Mouse (Mus musculus): ENCODE results near the gene Adcy2.

Adcy2 gene

GRCm38 (mm10) chr13:68607652-68608405, 391.5 kb downstream of the Adcy2 start:
- no peak for DNase-seq

GRCm38 (mm10) chr13:68605689-68606126, 393.6 kb downstream of the Adcy2 start:
- DNase-seq: no peak

- no peak for DNase-seq
Observed at GRCm38 (mm10) chr13:68603085-68603484, 396.3 kb downstream of the Adcy2 start.

DNA sequence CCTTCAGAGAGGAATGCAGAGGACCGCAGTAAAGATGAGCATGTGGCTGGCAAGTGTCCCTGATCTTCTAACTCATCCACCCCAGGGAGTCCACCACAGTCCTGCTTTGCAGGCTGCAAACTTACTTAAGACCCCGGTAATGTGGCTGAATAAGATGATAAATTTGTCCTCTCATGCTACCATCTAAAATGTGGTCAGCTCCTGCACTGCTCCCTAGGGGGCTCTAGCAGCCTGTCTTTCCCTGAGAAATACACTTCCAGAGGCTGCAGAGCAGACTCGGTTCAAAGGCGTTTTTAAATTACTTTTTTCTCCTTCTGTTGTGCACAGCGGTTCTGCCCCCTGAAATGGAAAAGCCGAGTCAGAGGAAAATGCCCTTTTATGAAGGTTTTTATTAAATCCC, 398.2 kb downstream of the Adcy2 start:
- no peak for DNase-seq

DNA sequence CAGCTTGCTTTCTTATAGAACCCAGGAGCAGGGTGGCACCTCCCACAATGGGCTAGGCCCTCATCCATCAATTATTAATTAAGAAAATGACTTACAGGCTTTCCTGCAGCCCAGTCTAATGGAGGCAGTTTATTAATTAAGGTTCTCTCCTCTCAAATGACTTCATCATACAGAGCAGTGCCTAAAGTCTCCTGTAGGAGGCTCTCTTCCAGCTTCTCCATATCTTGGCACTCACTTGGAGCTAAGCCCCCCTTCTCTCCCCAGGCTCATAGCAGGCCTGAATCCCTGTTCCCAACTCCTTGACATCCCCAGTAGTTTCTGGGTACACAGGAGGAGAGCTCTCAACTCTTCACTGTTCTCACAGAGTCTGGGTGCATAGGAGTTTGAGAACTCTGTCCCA, 400.4 kb downstream of the Adcy2 start:
- DNase-seq: no peak

GRCm38 (mm10) chr13:68597667-68598066, 401.7 kb downstream of the Adcy2 start:
- no peak for DNase-seq

DNA sequence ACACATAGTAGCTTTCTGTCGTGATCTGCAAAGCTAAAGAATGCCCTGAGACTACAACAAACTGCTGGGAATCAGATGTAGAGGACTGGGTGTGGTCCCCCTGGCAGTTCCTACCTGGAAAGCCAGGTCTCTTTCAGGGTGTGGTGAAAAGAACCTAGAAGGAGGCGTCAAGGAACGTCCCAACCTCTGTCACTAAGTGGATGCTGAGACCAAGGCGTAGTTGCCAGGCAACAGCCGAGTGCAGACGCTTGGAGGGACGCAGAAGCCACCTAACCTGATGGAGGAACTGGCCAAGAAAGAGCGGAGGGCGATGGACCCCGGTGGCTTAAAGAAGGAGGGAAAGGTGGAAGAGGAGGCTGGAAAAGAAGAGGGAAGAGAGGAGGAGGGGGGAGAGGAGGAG, 402.1 kb downstream of the Adcy2 start, which contains the start of gene 1700001L19Rik:
1700001L19Rik (plus strand) TSS at position 223 of the 400 bp plus-strand sequence.
- DNase-seq: no peak

- DNase-seq: no peak
Observed at GRCm38 (mm10) chr13:68593797-68594196, 405.5 kb downstream of the Adcy2 start.

DNA sequence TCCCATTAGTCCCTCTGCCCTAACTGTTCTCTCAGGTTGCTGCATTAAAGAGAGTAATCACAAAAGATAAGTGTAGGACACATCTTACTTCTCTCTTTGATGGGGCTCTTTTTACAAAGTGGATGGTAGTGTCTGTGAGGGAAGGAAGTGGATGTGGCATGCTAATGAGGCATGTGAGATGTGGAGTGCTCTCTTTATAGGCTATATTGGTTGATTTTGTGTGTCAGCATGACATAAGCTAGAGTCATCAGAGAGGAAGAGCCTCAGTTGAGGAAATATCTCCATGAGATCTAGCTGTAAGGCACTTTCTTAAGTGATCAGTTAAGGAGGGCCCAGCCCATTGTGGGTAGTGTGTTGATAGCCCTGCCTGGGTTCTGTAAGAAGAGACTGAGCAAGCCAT, 411.0 kb downstream of the Adcy2 start:
- no peak for DNase-seq

DNA sequence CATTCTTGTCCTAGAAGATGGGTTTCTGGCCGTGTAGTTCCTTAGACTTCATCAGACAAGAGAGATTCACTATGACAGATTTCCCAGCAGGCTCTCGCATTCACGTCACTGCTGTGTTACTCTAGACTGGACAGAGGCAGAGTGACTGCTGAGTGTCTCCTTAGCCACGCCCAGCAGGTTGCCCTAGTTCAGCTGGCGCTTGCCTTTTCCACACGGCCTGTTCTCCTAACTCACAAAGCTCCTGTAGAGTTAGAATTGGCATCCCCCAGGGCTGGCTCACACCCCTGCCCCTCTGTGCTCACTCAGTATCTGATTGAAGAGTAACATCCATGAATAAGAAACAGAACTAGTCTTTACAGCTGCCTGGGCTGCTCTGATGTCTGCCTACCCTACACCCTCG, 413.9 kb downstream of the Adcy2 start:
- DNase-seq: no peak

DNA sequence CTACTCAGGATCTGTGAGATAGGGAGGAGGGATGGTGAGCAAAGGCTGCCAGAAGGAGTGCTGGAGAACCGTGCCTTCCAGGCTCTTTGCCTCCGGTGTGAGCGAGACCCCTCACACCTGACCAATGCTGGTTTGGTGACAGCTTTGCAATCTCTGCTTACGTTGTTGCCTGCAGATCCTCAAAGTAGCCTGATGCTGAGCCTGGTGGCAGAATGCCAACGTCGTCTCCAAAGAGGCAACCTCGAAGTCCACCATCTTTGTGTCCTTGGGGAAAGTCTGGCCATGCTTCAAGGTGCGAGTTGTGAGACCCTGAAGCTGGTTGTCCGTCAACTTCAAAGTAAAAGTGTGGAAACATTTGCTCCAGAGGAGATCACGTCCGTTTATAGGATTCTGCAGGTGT, 415.4 kb downstream of the Adcy2 start:
- DNase-seq: no peak

GRCm38 (mm10) chr13:68582517-68582780, 416.9 kb downstream of the Adcy2 start:
- no peak for DNase-seq

DNA sequence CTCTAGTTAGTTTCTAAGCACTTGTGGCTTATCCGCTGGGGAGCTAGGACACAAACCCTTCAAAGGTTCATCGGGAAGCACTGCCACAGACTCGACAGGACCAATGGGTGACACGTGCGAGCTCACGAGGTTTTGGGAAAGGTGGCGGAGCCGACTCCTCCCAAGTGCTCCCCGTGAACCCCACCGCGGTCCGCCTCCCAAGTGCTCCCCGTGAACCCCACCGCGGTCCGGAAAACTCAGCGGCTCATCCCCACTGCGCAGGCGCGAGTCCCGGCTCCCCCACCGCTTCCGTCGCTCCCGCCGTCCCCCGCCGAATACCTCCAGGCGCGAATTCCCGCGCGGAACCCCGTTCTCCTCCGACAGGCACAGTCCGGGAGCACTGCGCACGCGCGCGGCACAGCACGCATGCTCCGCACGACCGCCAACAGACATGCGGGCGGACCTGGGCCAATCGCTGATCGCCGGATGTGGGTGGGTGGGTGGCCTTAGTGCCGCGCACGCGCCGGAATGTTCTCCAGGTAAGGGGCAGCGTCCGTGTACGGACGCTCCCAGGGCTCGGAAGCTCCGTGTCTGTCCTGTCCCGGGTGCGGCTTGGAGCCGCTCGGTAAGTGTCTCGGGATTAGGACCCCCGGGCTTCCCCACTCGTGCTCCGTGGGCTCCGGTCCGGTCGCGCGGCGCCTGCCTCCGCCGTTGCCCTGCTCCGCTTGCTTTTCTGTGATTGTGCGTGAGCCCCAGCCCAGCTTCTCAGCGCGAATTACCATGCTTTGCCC, 417.4 kb downstream of the Adcy2 start, which contains the start of the genes Mtrr and Fastkd3:
Mtrr (minus strand) TSS at position 403 of the 770 bp plus-strand sequence.
Fastkd3 (plus strand) TSS at position 488 of the 770 bp plus-strand sequence.
- peak; percentile 90 to 95 for DNase-seq

- DNase-seq: no peak
Observed at GRCm38 (mm10) chr13:68581086-68581740, 418.1 kb downstream of the Adcy2 start.

DNA sequence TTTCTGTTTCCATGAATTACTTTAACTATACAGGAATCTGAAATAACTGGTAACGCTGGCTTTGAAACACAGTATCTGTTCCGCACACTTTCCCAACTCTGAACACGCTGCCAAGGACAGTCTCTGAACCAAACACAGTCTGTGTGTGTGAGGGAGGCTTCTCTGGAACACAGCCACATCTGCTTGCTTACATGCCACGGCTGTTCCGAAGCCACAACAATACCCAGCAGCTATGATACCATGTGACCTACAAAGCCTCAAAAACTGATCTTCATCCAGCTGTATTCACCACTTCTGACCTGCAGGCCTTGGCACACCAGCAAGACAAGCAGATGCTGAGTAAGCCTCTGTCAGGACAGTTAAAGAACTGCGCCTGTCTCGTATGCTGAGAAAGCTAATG, 421.4 kb downstream of the Adcy2 start:
- no peak for DNase-seq

GRCm38 (mm10) chr13:68574398-68574797, 424.9 kb downstream of the Adcy2 start:
- no peak for DNase-seq

DNA sequence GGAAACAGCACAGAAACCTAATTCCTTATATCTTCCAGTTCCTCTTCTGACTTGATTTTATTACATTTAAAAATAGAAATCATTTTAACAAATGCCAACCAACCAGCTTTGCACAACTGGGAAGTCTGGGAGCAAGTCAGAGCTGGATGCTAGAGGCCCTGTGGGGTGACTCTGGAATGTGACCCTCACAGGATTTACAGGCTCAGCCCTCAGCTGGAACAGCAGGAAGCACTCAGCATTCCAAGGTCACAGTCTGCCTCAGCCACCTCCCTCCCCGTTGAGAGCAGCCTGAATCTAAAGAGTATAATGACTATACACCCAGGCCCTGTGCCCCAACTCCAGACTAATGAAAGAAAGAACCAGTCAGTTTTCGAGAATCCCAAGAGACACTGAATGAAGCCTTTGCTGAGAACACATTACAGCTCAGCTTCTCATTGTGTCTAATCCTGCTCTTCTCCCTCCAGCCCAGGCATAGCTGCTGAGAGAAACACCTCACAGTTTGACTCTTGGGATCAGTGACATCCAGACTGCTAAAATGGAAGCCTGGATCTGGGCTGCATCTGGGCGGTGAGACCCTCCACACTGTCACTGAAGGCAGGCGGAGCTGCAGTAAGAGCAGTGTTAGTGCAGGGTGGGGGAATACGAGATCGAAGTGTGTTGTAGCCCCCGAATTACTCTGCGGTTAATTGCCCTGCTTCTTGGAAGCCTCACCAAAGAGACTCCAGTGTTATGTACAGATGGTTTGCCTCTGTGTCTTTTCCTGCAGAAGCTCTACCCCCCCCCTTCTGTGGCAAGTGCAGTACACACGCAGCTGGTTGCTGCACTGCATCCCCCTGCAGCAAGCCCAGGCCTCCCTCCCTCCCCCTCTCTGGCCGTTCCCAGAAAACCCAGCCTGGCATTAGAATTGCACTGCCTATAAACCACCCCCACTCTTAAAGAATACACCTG, 426.1 kb downstream of the Adcy2 start:
- no peak for DNase-seq

DNA sequence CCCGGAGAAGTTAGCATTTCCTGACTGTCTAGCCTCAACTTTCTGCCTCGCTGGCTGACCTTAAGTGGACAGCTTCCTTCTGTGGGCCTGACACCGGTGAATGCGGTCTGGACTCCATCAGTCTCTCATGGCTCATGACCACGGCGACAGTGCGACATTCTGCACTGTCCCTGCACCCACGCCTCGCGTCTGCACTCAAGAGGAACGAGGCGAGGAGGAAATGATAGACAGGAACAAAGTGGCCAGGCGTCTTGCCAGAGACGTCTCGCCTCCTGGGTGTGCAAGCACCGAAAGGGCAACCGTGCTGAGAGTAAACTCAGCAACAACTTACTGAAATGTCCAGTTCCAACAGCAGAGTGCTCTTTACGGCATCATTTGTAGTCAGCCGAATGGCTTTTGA, 427.1 kb downstream of the Adcy2 start:
- DNase-seq: no peak

All from spleen, adult 18-20 months (tissue).